Mouse (Mus musculus) left cerebral cortex, postnatal 25 days (tissue): ENCODE results near the gene Son. TPM values are rescaled to one million over a fixed set of nuclear protein-coding genes. Genes with fewer than 3 reads are reported as not detected.
A peak's percentile ranks its signal among the peaks of the same experiment; 100 is the strongest.
"Not testable (repeated sequence)": the region's sequence is repeated elsewhere in the genome, so short reads cannot be mapped to it uniquely, and the experiment has no call there.

Experiments
- DNase-seq, 2 experiments: peaks; one replicate each; pipeline ENCODE4 v3.0.0; 2022; ENCODE audit warnings: low spot score in 2 of 2, mixed read lengths in 1 of 2
- intact Hi-C: fragments of 180-260 bp; cut with DNase I; formaldehyde crosslinking; loops from one replicate; pipeline ENCODE4 v1.15.1; 2025
- total RNA-seq, 2 experiments: library from RNA; stranded (reverse); gene quantifications; 2 replicates each; pipeline ENCODE4 v1.2.3; 2021

Gene Son
- total RNA-seq, 2 experiments from 2014 or later: 201 to 221 TPM

GRCm38 (mm10) chr16:91632940-91633339 is 14.4 kb upstream of the Son start:
- no peak for DNase-seq
- intact Hi-C loops: no loop called here

- no peak for DNase-seq
- intact Hi-C loops: no loop called here
These were observed 13.7 kb upstream of the Son start for GRCm38 (mm10) chr16:91633641-91634040.

GRCm38 (mm10) chr16:91639161-91639560 is 8.1 kb upstream of the Son start:
- intact Hi-C loops: no loop called here

GRCm38 (mm10) chr16:91639636-91640035 is 7.7 kb upstream of the Son start:
- DNase-seq: peak in 1 of 2 experiments; percentile 88
- intact Hi-C loops: no loop called here

More at GRCm38 (mm10) chr16:91639161-91639560, 8.1 kb upstream of the Son start:
- peak in 1 of 2 experiments; percentile 30 for DNase-seq

- intact Hi-C loops: no loop called here
- DNase-seq: no peak
These were observed 7.1 kb upstream of the Son start for GRCm38 (mm10) chr16:91640171-91640570.

GRCm38 (mm10) chr16:91644901-91645300 is 2.4 kb upstream of the Son start:
- intact Hi-C loops: no loop called here
- no peak for DNase-seq

GRCm38 (mm10) chr16:91645420-91645819 is 1.9 kb upstream of the Son start:
- DNase-seq, intact Hi-C loops: not testable (repeated sequence)

- intact Hi-C loops: loop anchor here (2.0 kb wide), 1 partner anchor 49 kb away; the partner anchor contains the start of gene Tmem50b
- DNase-seq: no peak
These were observed 1.2 kb upstream of the Son start for GRCm38 (mm10) chr16:91645995-91646602.

- DNase-seq: peak; percentile 91 to 95
- intact Hi-C loops: loop anchor here (2.0 kb wide), 1 partner anchor 50 kb away; the partner anchor contains the start of gene Tmem50b
These were observed 456 bp upstream of the Son start, which contains the start of gene Gart for GRCm38 (mm10) chr16:91646681-91647419. Gart (minus strand) TSS chr16:91646952.

- intact Hi-C loops: no loop called here
These were observed 879 bp downstream of the Son start for GRCm38 (mm10) chr16:91648220-91648550.

GRCm38 (mm10) chr16:91649246-91649645 is 1.9 kb downstream of the Son start:
- DNase-seq: no peak
- intact Hi-C loops: no loop called here

More at GRCm38 (mm10) chr16:91648220-91648550, 879 bp downstream of the Son start:
- DNase-seq: peak; percentile 60

- no peak for DNase-seq
- intact Hi-C loops: no loop called here
These were observed 2.5 kb downstream of the Son start for GRCm38 (mm10) chr16:91649781-91650180.

- DNase-seq: no peak
- intact Hi-C loops: no loop called here
These were observed 4.9 kb downstream of the Son start for GRCm38 (mm10) chr16:91652191-91652590.

- intact Hi-C loops: no loop called here
- DNase-seq: no peak
These were observed 8.0 kb downstream of the Son start for GRCm38 (mm10) chr16:91655285-91655684.

GRCm38 (mm10) chr16:91657285-91657684 is 10.0 kb downstream of the Son start:
- DNase-seq: no peak
- intact Hi-C loops: no loop called here

- intact Hi-C loops: no loop called here
These were observed 11.2 kb downstream of the Son start for GRCm38 (mm10) chr16:91658471-91658870.

GRCm38 (mm10) chr16:91659798-91660197 is 12.5 kb downstream of the Son start:
- DNase-seq: no peak
- intact Hi-C loops: no loop called here

More at GRCm38 (mm10) chr16:91658471-91658870, 11.2 kb downstream of the Son start:
- DNase-seq: no peak

GRCm38 (mm10) chr16:91661397-91661796 is 14.1 kb downstream of the Son start:
- DNase-seq: no peak
- intact Hi-C loops: no loop called here

GRCm38 (mm10) chr16:91662336-91662735 is 15.0 kb downstream of the Son start:
- intact Hi-C loops: no loop called here
- DNase-seq: peak in 1 of 2 experiments; percentile 71

GRCm38 (mm10) chr16:91663795-91664194 is 16.5 kb downstream of the Son start:
- intact Hi-C loops: no loop called here

GRCm38 (mm10) chr16:91674500-91674899 is 27.2 kb downstream of the Son start:
- intact Hi-C loops: no loop called here
- DNase-seq: no peak

More at GRCm38 (mm10) chr16:91663795-91664194, 16.5 kb downstream of the Son start:
- DNase-seq: no peak
